Mouse (Mus musculus): ENCODE measurements around the gene Ikzf4. TPM values are rescaled to one million over a fixed set of nuclear protein-coding genes. Genes with fewer than 3 reads are reported as not detected.
A peak's percentile ranks its signal among the peaks of the same experiment; 100 is the strongest.

Gene Ikzf4
- polyA plus RNA-seq, 2 experiments: 0.05 to 0.18 TPM

DNA sequence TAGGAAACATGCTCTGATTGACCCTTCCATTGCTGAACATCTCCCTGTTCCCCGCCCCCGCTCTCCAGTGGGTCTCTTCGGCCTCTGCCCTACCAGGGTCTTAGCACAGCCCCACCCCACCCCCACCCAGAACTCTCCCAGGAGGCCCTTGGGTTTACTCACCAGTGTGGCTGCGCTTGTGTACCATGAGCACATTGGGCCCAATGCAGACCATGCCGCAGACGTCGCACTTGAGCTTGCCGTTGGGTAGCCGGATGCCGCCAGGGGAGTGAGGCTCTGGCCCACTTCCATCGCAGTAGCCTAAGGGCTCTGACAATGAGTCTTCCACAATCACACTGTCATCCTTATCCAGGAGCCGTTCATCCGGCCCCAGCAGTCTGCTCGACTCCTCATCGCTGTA is 4.9 kb downstream of the Ikzf4 start:
- ATAC-seq (ENCODE audit: insufficient read depth) (no peak), DNase-seq (ENCODE audit: low read depth in 3 of 3, low spot score in 3 of 3) (no peak)
- Histone ChIP-seq H3K36me3 (replicated peaks; ENCODE audit: control insufficient read depth, insufficient read depth, low read depth) (no peaks in the 10 kb centered on the region), H3K4me2 (ENCODE audit: low read depth) (no peak overlapping the region), H3K27ac (no peak overlapping the region), H3K9ac (replicated peaks) (no peak overlapping the region), H3K9me3 (ENCODE audit: control insufficient read depth, low read length) (no peaks in the 10 kb centered on the region), H3K27me3 (ENCODE audit: control insufficient read depth, insufficient read depth, low read length) (peaks cover 21% of the 10 kb centered on the region), H3K4me3 (ENCODE audit: insufficient read depth in 1 of 2, low read depth in 2 of 2, low read length in 2 of 2) (no peak overlapping the region), H3K4me1 (replicated peaks; ENCODE audit: control insufficient read depth in 2 of 2, insufficient read depth in 2 of 2, low read length in 1 of 2) (peaks cover 2 to 5% of the 10 kb centered on the region in 2 experiments; a peak in 3 of 4 replicates)
- TF ChIP-seq EP300 (IDR thresholded peaks at IDR 0.05; ENCODE audit: low read depth) (no peak), CTCF (IDR thresholded peaks at IDR 0.05; ENCODE audit: low read depth) (no peak)
- 82% methylated on average over 15 of the region's 15 CpGs for WGBS (ENCODE audit: insufficient replicate concordance)

DNA sequence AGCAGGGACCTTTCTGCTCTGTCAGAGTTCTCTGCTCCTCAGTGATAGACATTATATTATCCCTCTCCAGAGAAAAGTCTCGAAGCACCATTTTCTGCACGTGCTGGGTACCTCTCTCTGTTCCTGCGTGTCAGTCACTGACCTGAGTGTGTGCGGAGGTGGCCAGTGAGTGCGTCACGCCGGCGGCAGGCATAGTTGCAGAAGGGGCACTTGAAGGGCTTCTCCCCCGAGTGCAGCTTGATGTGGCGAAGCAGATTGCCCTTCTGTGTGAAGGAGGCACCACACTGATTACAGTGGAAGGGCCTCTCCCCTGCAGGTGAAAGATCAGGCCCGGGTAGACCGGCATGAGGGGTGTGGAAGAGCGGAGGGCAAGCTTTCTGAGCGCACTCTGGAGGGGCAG is 5.8 kb downstream of the Ikzf4 start:
- H3K4me1 ChIP-seq (replicated peaks; ENCODE audit: control insufficient read depth in 2 of 2, insufficient read depth in 2 of 2, low read length in 1 of 2): peaks cover 2% of the 10 kb centered on the region in 2 experiments; a peak in 2 of 4 replicates
- peaks cover 17% of the 10 kb centered on the region for H3K27me3 ChIP-seq (ENCODE audit: control insufficient read depth, insufficient read depth, low read length)
- TF ChIP-seq CTCF (IDR thresholded peaks at IDR 0.05; ENCODE audit: low read depth) (no peak), EP300 (IDR thresholded peaks at IDR 0.05; ENCODE audit: low read depth) (no peak)
- no peak for DNase-seq (ENCODE audit: low read depth in 3 of 3, low spot score in 3 of 3)
- WGBS (ENCODE audit: insufficient replicate concordance): 71% methylated on average over 14 of the region's 14 CpGs
- no peak overlapping the region for H3K4me2 ChIP-seq (ENCODE audit: low read depth)
- H3K9me3 ChIP-seq (ENCODE audit: control insufficient read depth, low read length): no peaks in the 10 kb centered on the region
- H3K9ac ChIP-seq (replicated peaks): no peak overlapping the region
- ATAC-seq (ENCODE audit: insufficient read depth): no peak
- no peaks in the 10 kb centered on the region for H3K36me3 ChIP-seq (replicated peaks; ENCODE audit: control insufficient read depth, insufficient read depth, low read depth)
- no peak overlapping the region for H3K27ac ChIP-seq
- H3K4me3 ChIP-seq (ENCODE audit: insufficient read depth in 1 of 2, low read depth in 2 of 2, low read length in 2 of 2): no peak overlapping the region

GRCm38 (mm10) chr10:128637011-128637410 is 8.8 kb downstream of the Ikzf4 start:
- 13% methylated on average over 11 of the region's 11 CpGs for WGBS (ENCODE audit: insufficient replicate concordance)
- no peaks in the 10 kb centered on the region for H3K36me3 ChIP-seq (replicated peaks; ENCODE audit: control insufficient read depth, insufficient read depth, low read depth)
- TF ChIP-seq CTCF (IDR thresholded peaks at IDR 0.05; ENCODE audit: low read depth) (no peak), EP300 (IDR thresholded peaks at IDR 0.05; ENCODE audit: low read depth) (no peak)
- no peak for ATAC-seq (ENCODE audit: insufficient read depth)
- no peak overlapping the region for H3K9ac ChIP-seq (replicated peaks)
- H3K4me3 ChIP-seq (ENCODE audit: insufficient read depth in 1 of 2, low read depth in 2 of 2, low read length in 2 of 2): no peak overlapping the region
- H3K9me3 ChIP-seq (ENCODE audit: control insufficient read depth, low read length): no peaks in the 10 kb centered on the region
- peak overlapping the region; percentile 23 for H3K4me2 ChIP-seq (ENCODE audit: low read depth)
- no peak for DNase-seq (ENCODE audit: low read depth in 3 of 3, low spot score in 3 of 3)
- no peak overlapping the region for H3K27ac ChIP-seq
- peaks cover 3% of the 10 kb centered on the region; the same call in 1 of the 2 replicates for H3K27me3 ChIP-seq (ENCODE audit: control insufficient read depth, insufficient read depth, low read length)
- peaks cover 7 to 12% of the 10 kb centered on the region in 2 experiments for H3K4me1 ChIP-seq (replicated peaks; ENCODE audit: control insufficient read depth in 2 of 2, insufficient read depth in 2 of 2, low read length in 1 of 2)

- Histone ChIP-seq H3K4me2 (ENCODE audit: low read depth) (peak overlapping the region; percentile 23), H3K36me3 (replicated peaks; ENCODE audit: control insufficient read depth, insufficient read depth, low read depth) (no peaks in the 10 kb centered on the region), H3K9me3 (ENCODE audit: control insufficient read depth, low read length) (no peaks in the 10 kb centered on the region), H3K4me1 (replicated peaks; ENCODE audit: control insufficient read depth in 2 of 2, insufficient read depth in 2 of 2, low read length in 1 of 2) (peaks cover 10 to 15% of the 10 kb centered on the region in 2 experiments), H3K27me3 (ENCODE audit: control insufficient read depth, insufficient read depth, low read length) (peaks cover 3% of the 10 kb centered on the region; the same call in 1 of the 2 replicates), H3K9ac (replicated peaks) (no peak overlapping the region), H3K27ac (no peak overlapping the region), H3K4me3 (ENCODE audit: insufficient read depth in 1 of 2, low read depth in 2 of 2, low read length in 2 of 2) (no peak overlapping the region)
- no peak for ATAC-seq (ENCODE audit: insufficient read depth)
- 23% methylated on average over 6 of the region's 6 CpGs for WGBS (ENCODE audit: insufficient replicate concordance)
- no peak for TF ChIP-seq CTCF (IDR thresholded peaks at IDR 0.05; ENCODE audit: low read depth)
- TF ChIP-seq EP300 (IDR thresholded peaks at IDR 0.05; ENCODE audit: low read depth): no peak
- no peak for DNase-seq (ENCODE audit: low read depth in 3 of 3, low spot score in 3 of 3)
These were observed 9.2 kb downstream of the Ikzf4 start for GRCm38 (mm10) chr10:128636561-128636960.

- ATAC-seq (ENCODE audit: insufficient read depth): no peak
- H3K4me1 ChIP-seq (replicated peaks; ENCODE audit: control insufficient read depth in 2 of 2, insufficient read depth in 2 of 2, low read length in 1 of 2): peaks cover 13 to 17% of the 10 kb centered on the region in 2 experiments
- TF ChIP-seq CTCF (IDR thresholded peaks at IDR 0.05; ENCODE audit: low read depth) (no peak), EP300 (IDR thresholded peaks at IDR 0.05; ENCODE audit: low read depth) (no peak)
- 80% methylated on average over 13 of the region's 13 CpGs for WGBS (ENCODE audit: insufficient replicate concordance)
- no peaks in the 10 kb centered on the region for H3K9me3 ChIP-seq (ENCODE audit: control insufficient read depth, low read length)
- H3K27me3 ChIP-seq (ENCODE audit: control insufficient read depth, insufficient read depth, low read length): peaks cover 3% of the 10 kb centered on the region; the same call in 1 of the 2 replicates
- no peak overlapping the region for H3K4me2 ChIP-seq (ENCODE audit: low read depth)
- DNase-seq (ENCODE audit: low read depth in 3 of 3, low spot score in 3 of 3): no peak
- H3K9ac ChIP-seq (replicated peaks): no peak overlapping the region
- no peaks in the 10 kb centered on the region for H3K36me3 ChIP-seq (replicated peaks; ENCODE audit: control insufficient read depth, insufficient read depth, low read depth)
- no peak overlapping the region for H3K27ac ChIP-seq
- no peak overlapping the region for H3K4me3 ChIP-seq (ENCODE audit: insufficient read depth in 1 of 2, low read depth in 2 of 2, low read length in 2 of 2)
These were observed 10.1 kb downstream of the Ikzf4 start for GRCm38 (mm10) chr10:128635697-128636096.

Data from liver, embryonic 14.5 days (tissue).